Mouse (Mus musculus) testis, adult 2 months (tissue): ENCODE measurements at regions not wholly inside any gene's neighbourhood (a gene's known extent, or its start where the extent isn't known, plus 50 kb on each side); places are given as distances from the start of the nearest gene placed in this dataset.

ENCODE experiments used
- H3K27ac ChIP-seq: fragments of 200-500 bp; 2 replicates; pipeline ENCODE4 v1.5.1; 2012; ENCODE audit warnings: low read depth, low read length; ENCODE audit not compliant: control insufficient read depth, insufficient read depth
- H3K27me3 ChIP-seq: fragments of 200-500 bp; 2 replicates; pipeline ENCODE4 v1.6.1; 2012; ENCODE audit warnings: mild to moderate bottlenecking, low read length, moderate library complexity; ENCODE audit not compliant: control insufficient read depth, insufficient read depth
- H3K36me3 ChIP-seq: fragments of 200-500 bp; 2 replicates; pipeline ENCODE4 v1.6.1; 2012; ENCODE audit warnings: mild to moderate bottlenecking, low read length; ENCODE audit not compliant: control insufficient read depth, insufficient read depth
- H3K4me1 ChIP-seq: fragments of 200-500 bp; 2 replicates; pipeline ENCODE4 v1.6.1; 2012; ENCODE audit warnings: low read length; ENCODE audit not compliant: control insufficient read depth, insufficient read depth
- H3K4me3 ChIP-seq: fragments of 200-500 bp; 2 replicates; pipeline ENCODE4 v1.5.1; 2012; ENCODE audit warnings: low read depth, mild to moderate bottlenecking, low read length, moderate library complexity, mixed read lengths; ENCODE audit not compliant: control insufficient read depth
- CTCF ChIP-seq: fragments of 200-500 bp; IDR thresholded peaks from 2 replicates; pipeline ENCODE4 v1.5.1; 2012; ENCODE audit warnings: low read depth, mild to moderate bottlenecking, inconsistent platforms, low read length, moderate library complexity; ENCODE audit not compliant: control insufficient read depth, insufficient read depth, insufficient replicate concordance
- POLR2A ChIP-seq: fragments of 200-500 bp; IDR thresholded peaks from 2 replicates; pipeline ENCODE4 v1.6.1; 2012; ENCODE audit warnings: low read depth, mild to moderate bottlenecking, inconsistent platforms, low read length, moderate library complexity; ENCODE audit not compliant: control insufficient read depth

DNA sequence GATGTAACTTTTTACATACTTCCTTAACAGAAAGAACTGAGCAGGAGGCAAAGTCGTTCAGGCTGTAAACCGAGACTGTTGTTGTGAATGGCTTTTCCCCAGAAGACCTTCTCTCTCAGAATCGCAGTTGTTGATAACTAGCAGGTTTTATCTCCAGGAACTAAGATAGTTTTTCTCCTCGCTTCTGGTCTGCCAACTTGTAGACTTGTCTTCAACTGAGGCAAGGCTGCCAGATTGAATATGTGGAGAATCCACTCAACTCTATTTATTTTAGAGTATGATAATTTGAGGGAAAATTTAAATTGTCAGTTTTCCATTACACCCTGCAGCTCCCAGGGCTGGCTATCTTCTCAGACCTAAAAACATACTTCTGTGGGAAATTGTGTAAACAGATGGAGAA lies 206.6 kb upstream of the Tet2 start:
- Histone ChIP-seq H3K36me3 (no peaks in the 10 kb centered on the region), H3K4me3 (no peak overlapping the region), H3K4me1 (no peaks in the 10 kb centered on the region; the same call in 1 of the 2 replicates), H3K27me3 (no peaks in the 10 kb centered on the region), H3K27ac (no peak overlapping the region)
- TF ChIP-seq POLR2A (no peak), CTCF (no peak)

DNA sequence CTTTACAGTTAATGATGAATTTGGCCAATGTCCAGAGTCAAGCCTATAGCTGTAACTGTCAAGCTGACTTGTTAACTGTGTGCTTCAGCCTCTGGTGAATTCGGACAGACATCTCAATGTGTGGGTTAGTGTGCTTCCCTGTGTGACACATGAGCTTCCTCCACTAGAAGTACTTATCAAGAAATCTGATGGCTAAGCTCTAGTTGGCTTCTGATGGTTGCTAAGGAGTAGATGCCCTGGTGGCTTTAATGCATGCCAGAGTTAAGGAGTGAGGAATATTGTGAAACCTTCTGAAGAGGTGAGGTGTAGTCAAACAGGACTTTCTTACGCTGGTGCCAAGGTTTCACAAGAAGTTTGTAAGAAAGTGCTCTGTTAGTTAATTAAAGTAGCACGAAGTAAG lies 208.1 kb upstream of the Tet2 start:
- Histone ChIP-seq H3K4me1 (no peaks in the 10 kb centered on the region; the same call in 1 of the 2 replicates), H3K4me3 (no peak overlapping the region), H3K27me3 (no peaks in the 10 kb centered on the region), H3K27ac (no peak overlapping the region), H3K36me3 (no peaks in the 10 kb centered on the region)
- TF ChIP-seq POLR2A: no peak
- no peak for TF ChIP-seq CTCF

DNA sequence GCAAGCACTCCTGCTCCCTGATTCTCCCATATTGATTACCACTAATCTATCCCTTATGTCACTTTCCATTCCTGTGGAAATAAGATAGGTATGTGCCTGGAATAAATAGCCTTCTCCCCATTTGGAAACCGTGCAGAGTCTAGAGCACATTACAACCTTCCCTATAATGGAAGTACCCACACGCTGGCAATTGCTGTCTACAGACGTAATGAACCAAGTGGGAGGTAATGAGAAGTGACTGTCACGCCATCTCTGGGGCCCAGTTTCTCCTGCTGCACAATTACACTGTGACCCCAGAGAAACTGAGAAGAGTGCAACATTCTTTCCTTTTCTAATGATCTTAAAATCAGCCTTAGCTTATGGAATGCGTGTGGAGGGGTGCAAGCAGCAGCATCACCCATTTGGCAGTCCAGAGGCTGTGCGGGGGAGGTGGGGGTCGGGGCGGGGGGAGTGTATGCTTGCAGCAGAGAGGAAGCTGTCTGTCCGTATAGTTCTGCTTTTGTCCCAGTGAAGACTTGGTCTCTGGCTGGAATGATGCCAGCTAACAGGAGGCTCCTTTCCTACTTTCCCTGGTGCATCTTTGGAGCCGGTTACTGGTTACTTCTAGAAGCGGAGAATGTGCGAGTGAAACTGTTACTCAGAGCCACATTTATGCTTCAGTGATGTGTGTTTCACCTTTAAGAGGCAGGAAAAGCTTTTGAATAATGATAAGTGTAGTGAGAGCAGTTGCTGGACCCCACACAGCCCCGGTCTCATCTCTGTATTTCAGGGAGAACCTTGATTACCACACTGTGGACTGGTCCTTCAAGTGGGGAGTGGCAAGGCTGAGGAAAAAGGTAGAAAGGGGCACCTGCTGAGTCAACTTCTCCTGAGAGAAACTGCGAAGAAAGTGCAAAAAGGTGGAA lies 209.3 kb upstream of the Tet2 start:
- Histone ChIP-seq H3K27ac (no peak overlapping the region), H3K4me3 (no peak overlapping the region), H3K27me3 (no peaks in the 10 kb centered on the region), H3K36me3 (no peaks in the 10 kb centered on the region), H3K4me1 (no peaks in the 10 kb centered on the region; the same call in 1 of the 2 replicates)
- TF ChIP-seq POLR2A: no peak
- no peak for TF ChIP-seq CTCF

DNA sequence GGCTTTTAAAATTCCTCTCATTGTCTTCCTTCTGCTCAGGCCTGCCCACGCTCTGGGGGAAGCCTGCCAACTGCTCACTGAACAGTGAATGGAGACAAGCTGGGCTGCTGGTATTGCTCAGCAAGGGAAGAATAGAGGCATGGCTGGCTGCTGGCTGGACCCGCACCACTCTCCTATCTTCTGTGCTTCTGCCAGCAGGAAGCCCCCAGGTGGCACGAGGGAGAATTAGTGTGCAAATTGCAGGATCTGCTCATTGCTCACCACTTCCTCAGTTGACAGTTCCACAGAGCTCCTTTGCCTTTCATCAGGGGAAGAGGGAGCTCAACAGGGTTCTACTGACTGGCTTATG lies 209.9 kb upstream of the Tet2 start:
- no peaks in the 10 kb centered on the region; the same call in 1 of the 2 replicates for H3K4me1 ChIP-seq
- TF ChIP-seq CTCF (no peak), POLR2A (no peak)
- no peaks in the 10 kb centered on the region for H3K36me3 ChIP-seq
- no peaks in the 10 kb centered on the region for H3K27me3 ChIP-seq
- no peak overlapping the region for H3K27ac ChIP-seq
- H3K4me3 ChIP-seq: no peak overlapping the region

DNA sequence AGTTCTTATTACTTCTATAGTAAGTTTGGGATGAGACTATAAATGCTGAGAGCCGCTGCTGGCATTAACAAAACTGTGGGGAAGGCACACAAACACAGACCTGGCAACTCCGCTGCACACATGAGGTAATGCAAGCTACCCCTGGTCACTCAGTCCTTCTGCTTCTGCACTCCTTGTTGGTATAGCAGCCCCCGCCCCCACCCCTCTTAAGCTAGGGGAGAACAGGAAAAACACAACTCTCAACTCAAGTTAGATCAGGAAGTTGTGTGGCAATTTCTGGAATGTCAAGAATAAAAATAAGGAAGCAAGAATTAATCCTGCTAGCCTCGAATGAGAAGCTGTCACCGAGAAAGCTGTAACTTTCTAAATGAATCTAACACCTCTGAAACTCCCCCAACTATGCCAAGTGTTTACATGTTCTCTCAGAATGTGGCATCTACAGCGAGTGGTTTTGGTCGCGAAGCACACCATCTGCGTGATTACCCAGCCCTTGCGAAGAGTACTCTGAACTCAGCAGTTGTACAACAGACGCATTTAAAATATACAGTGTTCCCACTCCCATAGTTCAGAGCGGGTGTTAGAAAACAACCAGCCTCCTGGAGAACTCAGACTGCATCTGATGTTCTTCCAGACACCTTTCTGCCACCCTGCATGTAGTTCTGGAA lies 212.9 kb upstream of the Tet2 start:
- no peaks in the 10 kb centered on the region; the same call in 1 of the 2 replicates for H3K4me1 ChIP-seq
- no peak overlapping the region for H3K4me3 ChIP-seq
- H3K36me3 ChIP-seq: no peaks in the 10 kb centered on the region
- H3K27me3 ChIP-seq: no peaks in the 10 kb centered on the region
- TF ChIP-seq CTCF (no peak), POLR2A (no peak)
- no peak overlapping the region for H3K27ac ChIP-seq

DNA sequence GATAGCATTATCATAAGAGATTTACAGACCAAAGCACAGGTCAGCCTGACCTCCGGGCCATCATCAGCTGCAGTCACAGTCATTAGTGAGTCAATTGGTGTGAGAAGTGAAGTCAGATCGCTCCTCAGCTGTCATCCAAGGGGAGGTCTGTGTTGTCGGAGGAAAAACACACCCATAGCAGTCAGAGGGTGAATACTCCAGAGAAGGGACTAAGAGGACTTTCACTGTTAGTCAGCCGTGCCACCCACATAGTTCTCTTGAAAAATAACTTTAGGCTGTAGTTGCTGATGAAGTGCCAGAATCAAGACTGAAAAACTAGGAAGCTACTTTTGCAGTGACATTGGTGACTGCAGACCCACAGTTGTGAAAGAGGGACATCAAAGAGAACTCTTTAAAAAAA lies 213.5 kb upstream of the Tet2 start:
- Histone ChIP-seq H3K4me3 (no peak overlapping the region), H3K27ac (no peak overlapping the region), H3K4me1 (no peaks in the 10 kb centered on the region; the same call in 1 of the 2 replicates), H3K27me3 (no peaks in the 10 kb centered on the region), H3K36me3 (no peaks in the 10 kb centered on the region)
- TF ChIP-seq POLR2A: no peak
- TF ChIP-seq CTCF: no peak

DNA sequence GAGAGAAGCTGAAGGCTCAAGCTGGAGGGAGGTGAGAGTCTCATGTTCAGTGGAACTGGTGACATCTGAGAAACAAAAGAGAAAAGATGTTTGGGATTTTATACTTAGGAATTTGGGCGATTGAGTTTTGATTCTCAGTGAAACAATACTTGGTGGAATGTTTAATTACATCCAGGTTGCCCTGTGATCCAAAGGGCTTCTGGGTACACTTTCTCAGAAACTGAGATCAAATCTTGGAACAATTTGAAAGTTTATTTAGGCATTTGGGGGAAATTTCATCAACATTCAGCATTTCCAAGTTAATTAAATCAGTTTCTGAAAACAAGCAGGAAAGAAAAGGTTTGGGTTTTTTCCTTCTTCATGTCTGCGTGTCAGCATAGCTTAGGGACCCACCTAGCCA lies 214.7 kb upstream of the Tet2 start:
- Histone ChIP-seq H3K27me3 (no peaks in the 10 kb centered on the region), H3K4me3 (no peak overlapping the region), H3K27ac (no peak overlapping the region), H3K36me3 (no peaks in the 10 kb centered on the region), H3K4me1 (no peaks in the 10 kb centered on the region; the same call in 1 of the 2 replicates)
- TF ChIP-seq POLR2A: no peak
- no peak for TF ChIP-seq CTCF
